Mouse (Mus musculus) small intestine, adult 2 months (tissue): Measurements from ENCODE around the gene Kif5a.

Source experiments
- CTCF ChIP-seq: fragments of 200-500 bp; IDR thresholded peaks from 2 replicates; pipeline ENCODE4 v1.5.1; 2012; ENCODE audit warnings: low read depth, mild to moderate bottlenecking, control low read depth, inconsistent platforms, low read length, moderate library complexity, mixed read lengths; ENCODE audit not compliant: insufficient replicate concordance, insufficient read length; ENCODE audit errors: extremely low read depth
- POLR2A ChIP-seq: fragments of 200-500 bp; IDR thresholded peaks from 2 replicates; pipeline ENCODE4 v1.6.1; 2012; ENCODE audit warnings: low read depth, mild to moderate bottlenecking, control low read depth, inconsistent platforms, low read length, moderate library complexity

GRCm38 (mm10) chr10:127269884-127270283 is 6.7 kb upstream of the Kif5a start:
- no peak for TF ChIP-seq CTCF
- TF ChIP-seq POLR2A = no peak
